Mouse (Mus musculus) left cerebral cortex, adult 9 months (tissue): Measurements from ENCODE around the gene Lmo4.
A peak's percentile ranks its signal among the peaks of the same experiment; 100 is the strongest.

Experiments
- DNase-seq, 2 experiments: peaks; one replicate each; pipeline ENCODE4 v3.0.0; 2022; ENCODE audit warnings: low spot score in 2 of 2

The Lmo4 gene

GRCm38 (mm10) chr3:144148234-144148633 lies 56.8 kb downstream of the Lmo4 start:
- DNase-seq = no peak

DNA sequence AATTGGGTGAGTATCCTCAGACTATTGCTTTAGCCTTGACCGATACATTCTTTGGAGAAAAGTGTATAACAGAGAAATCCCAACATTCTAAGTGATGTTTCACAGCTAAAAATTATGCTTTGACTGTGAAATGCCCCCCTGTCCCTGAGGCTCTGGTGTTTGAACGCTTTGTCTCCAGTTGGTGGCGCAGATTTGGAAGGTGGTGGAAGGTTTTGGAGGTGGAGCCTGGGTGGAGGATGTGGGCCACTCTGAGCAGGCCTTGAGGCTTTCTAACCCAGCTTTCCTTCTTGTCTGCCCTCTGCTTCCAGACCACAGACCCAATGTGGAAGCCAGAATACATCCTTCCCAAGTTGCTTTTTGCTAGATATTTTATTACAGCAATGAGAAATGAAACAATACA lies 57.8 kb downstream of the Lmo4 start:
- DNase-seq = no peak

- no peak for DNase-seq
Measured at GRCm38 (mm10) chr3:144144066-144144465, 61.0 kb downstream of the Lmo4 start.

DNA sequence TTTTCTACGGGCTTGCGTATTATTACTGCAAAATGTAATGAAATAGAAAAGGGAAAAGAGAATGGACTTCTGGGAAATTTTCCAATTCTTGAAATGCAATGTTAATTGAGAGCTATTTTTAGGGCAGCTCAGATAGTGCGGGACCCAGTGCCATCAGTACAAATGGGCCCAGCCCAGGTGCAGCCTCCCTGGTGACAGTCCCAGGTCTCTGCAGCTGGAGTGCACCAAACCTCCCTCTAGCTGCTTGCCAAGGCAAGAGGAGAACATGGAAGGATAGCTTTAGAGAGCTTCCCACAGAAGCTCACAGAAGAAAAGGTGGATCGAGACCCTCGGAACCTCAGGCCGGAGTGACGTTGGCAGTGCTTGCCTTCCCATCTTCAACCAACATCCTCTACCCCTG lies 62.1 kb downstream of the Lmo4 start:
- DNase-seq = no peak

- peak in 1 of 2 experiments; percentile 51 for DNase-seq
Measured at GRCm38 (mm10) chr3:144141786-144142185, 63.2 kb downstream of the Lmo4 start.

GRCm38 (mm10) chr3:144140816-144141215 lies 64.2 kb downstream of the Lmo4 start:
- no peak for DNase-seq

DNA sequence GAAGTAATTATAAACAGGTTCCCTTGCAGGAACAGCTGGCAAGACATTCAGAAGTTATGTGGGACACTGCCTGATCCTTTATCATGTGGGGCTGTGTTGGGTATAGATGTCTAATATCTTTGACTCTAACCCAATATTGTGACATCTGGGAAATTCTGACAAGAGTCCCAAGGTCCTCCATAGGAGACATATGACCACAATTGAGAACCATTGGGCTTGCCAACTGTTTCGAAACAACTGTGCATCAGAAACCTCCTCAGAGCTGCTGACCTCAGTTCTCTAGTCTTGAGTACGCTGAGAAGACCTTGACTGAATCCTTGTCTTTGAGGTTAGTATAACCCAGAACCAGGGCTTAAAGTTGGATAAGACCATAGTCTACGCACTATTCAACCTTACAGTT lies 66.4 kb downstream of the Lmo4 start:
- no peak for DNase-seq
